Mouse (Mus musculus): ENCODE measurements around the gene Haspin.

DNA sequence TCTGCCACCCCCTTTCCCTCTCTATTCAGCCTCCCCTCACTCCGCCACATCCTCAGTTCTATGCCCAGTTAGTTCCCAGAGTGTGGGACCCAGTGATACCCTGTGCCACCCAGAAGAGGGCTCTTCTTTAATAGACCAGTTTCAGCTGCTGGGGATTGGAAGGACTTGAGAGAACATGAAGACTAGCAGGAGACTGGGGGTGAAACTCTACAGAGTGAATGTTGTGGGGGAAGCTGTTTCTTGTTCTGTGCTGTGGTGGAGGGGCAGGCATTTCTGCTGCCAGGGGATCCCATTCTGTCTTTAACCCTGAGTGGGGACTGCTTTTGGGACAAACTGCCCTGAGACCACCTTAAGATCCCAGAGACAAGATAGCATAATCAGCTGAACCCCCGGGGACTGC is 47.3 kb downstream of the Haspin start:
- TF ChIP-seq POLR2A (IDR thresholded peaks at IDR 0.05; ENCODE audit: insufficient read depth, low read length), result no peak
- no peak for TF ChIP-seq CTCF (IDR thresholded peaks at IDR 0.05; ENCODE audit: low read depth, low read length)
- no peak for TF ChIP-seq EP300 (IDR thresholded peaks at IDR 0.05; ENCODE audit: insufficient read depth, low read depth, low read length)
